Mouse (Mus musculus): ENCODE measurements at regions not wholly inside any gene's neighbourhood (a gene's known extent, or its start where the extent isn't known, plus 50 kb on each side); places are given as distances from the start of the nearest gene placed in this dataset.

GRCm38 (mm10) chr8:82498496-82498895 lies 95.5 kb upstream of the Il15 start:
- Histone ChIP-seq H3K4me1 (ENCODE audit: control insufficient read depth) (peaks cover 9% of the 10 kb centered on the region), H3K27me3 (ENCODE audit: control insufficient read depth) (no peaks in the 10 kb centered on the region), H3K9me3 (ENCODE audit: control insufficient read depth, low read length) (no peaks in the 10 kb centered on the region), H3K4me3 (replicated peaks) (no peak overlapping the region), H3K36me3 (ENCODE audit: control insufficient read depth) (no peaks in the 10 kb centered on the region)
- TF ChIP-seq TAL1 (IDR thresholded peaks at IDR 0.05; ENCODE audit: low read length) (no peak), GATA1 (IDR thresholded peaks at IDR 0.05; ENCODE audit: low read length) (no peak)

- Histone ChIP-seq H3K36me3 (ENCODE audit: control insufficient read depth) (no peaks in the 10 kb centered on the region), H3K4me1 (ENCODE audit: control insufficient read depth) (peaks cover 14% of the 10 kb centered on the region), H3K9me3 (ENCODE audit: control insufficient read depth, low read length) (no peaks in the 10 kb centered on the region), H3K27me3 (ENCODE audit: control insufficient read depth) (no peaks in the 10 kb centered on the region), H3K4me3 (replicated peaks) (no peak overlapping the region)
- TF ChIP-seq TAL1 (IDR thresholded peaks at IDR 0.05; ENCODE audit: low read length) (no peak), GATA1 (IDR thresholded peaks at IDR 0.05; ENCODE audit: low read length) (no peak)
Observed at GRCm38 (mm10) chr8:82477856-82478255, 74.8 kb upstream of the Il15 start.

- no peaks in the 10 kb centered on the region for H3K36me3 ChIP-seq (ENCODE audit: control insufficient read depth)
- TF ChIP-seq TAL1 (IDR thresholded peaks at IDR 0.05; ENCODE audit: low read length): no peak
- no peak for TF ChIP-seq GATA1 (IDR thresholded peaks at IDR 0.05; ENCODE audit: low read length)
- H3K9me3 ChIP-seq (ENCODE audit: control insufficient read depth, low read length): no peaks in the 10 kb centered on the region
- no peak overlapping the region for H3K4me3 ChIP-seq (replicated peaks)
- no peaks in the 10 kb centered on the region for H3K27me3 ChIP-seq (ENCODE audit: control insufficient read depth)
- peaks cover 15% of the 10 kb centered on the region for H3K4me1 ChIP-seq (ENCODE audit: control insufficient read depth)
Observed at GRCm38 (mm10) chr8:82477426-82477769, 74.4 kb upstream of the Il15 start.

GRCm38 (mm10) chr8:82476708-82477425 lies 73.8 kb upstream of the Il15 start:
- H3K4me1 ChIP-seq (ENCODE audit: control insufficient read depth): peaks cover 19% of the 10 kb centered on the region
- no peaks in the 10 kb centered on the region for H3K27me3 ChIP-seq (ENCODE audit: control insufficient read depth)
- H3K4me3 ChIP-seq (replicated peaks): no peak overlapping the region
- TF ChIP-seq TAL1 (IDR thresholded peaks at IDR 0.05; ENCODE audit: low read length): no peak
- TF ChIP-seq GATA1 (IDR thresholded peaks at IDR 0.05; ENCODE audit: low read length): no peak
- H3K9me3 ChIP-seq (ENCODE audit: control insufficient read depth, low read length): no peaks in the 10 kb centered on the region
- H3K36me3 ChIP-seq (ENCODE audit: control insufficient read depth): no peaks in the 10 kb centered on the region

GRCm38 (mm10) chr8:82473266-82473665 lies 70.2 kb upstream of the Il15 start:
- peaks cover 22% of the 10 kb centered on the region for H3K4me1 ChIP-seq (ENCODE audit: control insufficient read depth)
- no peak for TF ChIP-seq TAL1 (IDR thresholded peaks at IDR 0.05; ENCODE audit: low read length)
- no peak for TF ChIP-seq GATA1 (IDR thresholded peaks at IDR 0.05; ENCODE audit: low read length)
- H3K9me3 ChIP-seq (ENCODE audit: control insufficient read depth, low read length): no peaks in the 10 kb centered on the region
- H3K4me3 ChIP-seq (replicated peaks): no peak overlapping the region
- H3K27me3 ChIP-seq (ENCODE audit: control insufficient read depth): no peaks in the 10 kb centered on the region
- H3K36me3 ChIP-seq (ENCODE audit: control insufficient read depth): no peaks in the 10 kb centered on the region

GRCm38 (mm10) chr8:82471825-82472224 lies 68.8 kb upstream of the Il15 start:
- Histone ChIP-seq H3K4me3 (replicated peaks) (no peak overlapping the region), H3K36me3 (ENCODE audit: control insufficient read depth) (no peaks in the 10 kb centered on the region)
- TF ChIP-seq GATA1 (IDR thresholded peaks at IDR 0.05; ENCODE audit: low read length) (peak; percentile 33; the same call in 1 of the 2 replicates), TAL1 (IDR thresholded peaks at IDR 0.05; ENCODE audit: low read length) (0 out of 3 replicates have a peak, but pooled peaks have one; percentile 22)

GRCm38 (mm10) chr8:82469824-82470223 lies 66.8 kb upstream of the Il15 start:
- H3K9me3 ChIP-seq (ENCODE audit: control insufficient read depth, low read length): no peaks in the 10 kb centered on the region
- TF ChIP-seq GATA1 (IDR thresholded peaks at IDR 0.05; ENCODE audit: low read length): no peak
- TF ChIP-seq TAL1 (IDR thresholded peaks at IDR 0.05; ENCODE audit: low read length): no peak

More at GRCm38 (mm10) chr8:82471825-82472224, 68.8 kb upstream of the Il15 start:
- no peaks in the 10 kb centered on the region for H3K9me3 ChIP-seq (ENCODE audit: control insufficient read depth, low read length)
- H3K27me3 ChIP-seq (ENCODE audit: control insufficient read depth): no peaks in the 10 kb centered on the region
- peaks cover 22% of the 10 kb centered on the region for H3K4me1 ChIP-seq (ENCODE audit: control insufficient read depth)

GRCm38 (mm10) chr8:82462841-82463240 lies 59.8 kb upstream of the Il15 start:
- Histone ChIP-seq H3K36me3 (ENCODE audit: control insufficient read depth) (no peaks in the 10 kb centered on the region), H3K4me1 (ENCODE audit: control insufficient read depth) (no peaks in the 10 kb centered on the region), H3K9me3 (ENCODE audit: control insufficient read depth, low read length) (no peaks in the 10 kb centered on the region), H3K4me3 (replicated peaks) (no peak overlapping the region), H3K27me3 (ENCODE audit: control insufficient read depth) (no peaks in the 10 kb centered on the region)
- TF ChIP-seq TAL1 (IDR thresholded peaks at IDR 0.05; ENCODE audit: low read length) (no peak), GATA1 (IDR thresholded peaks at IDR 0.05; ENCODE audit: low read length) (no peak)

More at GRCm38 (mm10) chr8:82469824-82470223, 66.8 kb upstream of the Il15 start:
- H3K36me3 ChIP-seq (ENCODE audit: control insufficient read depth): no peaks in the 10 kb centered on the region
- no peaks in the 10 kb centered on the region for H3K27me3 ChIP-seq (ENCODE audit: control insufficient read depth)
- no peak overlapping the region for H3K4me3 ChIP-seq (replicated peaks)
- peaks cover 20% of the 10 kb centered on the region for H3K4me1 ChIP-seq (ENCODE audit: control insufficient read depth)

GRCm38 (mm10) chr8:82459007-82459406 lies 56.0 kb upstream of the Il15 start:
- Histone ChIP-seq H3K4me1 (ENCODE audit: control insufficient read depth) (no peaks in the 10 kb centered on the region), H3K27me3 (ENCODE audit: control insufficient read depth) (no peaks in the 10 kb centered on the region), H3K36me3 (ENCODE audit: control insufficient read depth) (no peaks in the 10 kb centered on the region), H3K9me3 (ENCODE audit: control insufficient read depth, low read length) (no peaks in the 10 kb centered on the region), H3K4me3 (replicated peaks) (no peak overlapping the region)
- TF ChIP-seq TAL1 (IDR thresholded peaks at IDR 0.05; ENCODE audit: low read length): no peak
- TF ChIP-seq GATA1 (IDR thresholded peaks at IDR 0.05; ENCODE audit: low read length): no peak
